Mouse (Mus musculus): Measurements from ENCODE around the gene Csf1.

Gene Csf1

GRCm38 (mm10) chr3:107759929-107760581 is at the start of gene Csf1:
Gene Csf1, minus strand, starts transcription at chr3:107760469.
- peak; percentile 85 to 91 for DNase-seq

DNA sequence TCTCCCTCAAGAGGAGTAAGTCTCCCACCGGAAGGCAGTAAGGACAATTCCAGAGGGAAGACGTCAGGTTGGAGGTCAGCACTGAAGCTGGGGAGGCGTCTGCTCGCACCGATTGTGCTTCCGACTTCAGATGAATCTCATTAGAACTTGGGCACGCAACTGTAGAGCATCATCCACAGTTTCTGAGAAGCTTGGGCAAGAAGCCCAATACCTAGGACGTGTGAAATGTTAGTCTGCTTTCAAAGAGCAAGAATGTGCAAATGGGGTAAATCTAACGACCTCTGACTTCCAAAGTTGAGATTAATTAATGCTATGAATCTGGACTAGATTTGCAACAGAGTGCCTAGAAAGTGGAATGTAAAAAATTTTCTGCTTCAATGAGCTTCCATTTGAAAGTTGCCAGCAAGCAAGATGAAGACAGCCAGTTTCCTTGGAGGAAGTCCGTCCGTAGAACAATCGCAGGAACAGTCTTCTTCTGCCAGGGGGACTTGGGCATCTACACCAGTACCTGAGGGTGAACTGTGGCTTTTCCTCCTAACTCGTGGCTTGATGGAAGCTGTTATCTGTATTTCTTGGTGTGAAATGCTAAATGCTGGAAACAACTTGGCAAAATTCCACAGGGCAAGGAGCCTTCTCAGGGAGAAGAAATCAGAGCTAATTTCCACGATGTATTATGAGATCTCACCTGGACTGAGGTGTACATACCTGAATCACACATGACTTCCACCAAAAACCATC is 47.9 kb upstream of the Csf1 start:
- peak in 1 of 2 experiments; percentile 37 for DNase-seq

- no peak for DNase-seq
Observed at GRCm38 (mm10) chr3:107807386-107807974, 47.2 kb upstream of the Csf1 start.

DNA sequence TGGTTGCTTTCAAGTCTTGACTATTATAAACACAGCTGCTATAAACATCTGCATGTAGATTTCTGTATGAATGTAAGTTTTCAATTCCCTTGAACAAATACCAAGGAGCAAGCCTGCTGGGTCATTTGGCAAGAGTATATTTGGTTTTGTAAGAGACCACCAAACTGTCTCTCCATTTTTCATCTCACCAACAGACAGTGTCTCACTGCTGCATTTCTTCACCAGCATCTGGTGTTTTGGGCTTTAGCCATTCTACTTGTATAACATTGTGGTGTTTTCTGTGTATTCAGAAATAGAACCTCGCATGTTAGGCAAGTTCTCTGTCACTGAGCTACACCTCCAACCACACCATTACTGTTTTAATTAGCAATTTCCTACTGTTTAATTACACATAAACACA is 46.6 kb upstream of the Csf1 start:
- DNase-seq, result no peak

GRCm38 (mm10) chr3:107804799-107805198 is 44.5 kb upstream of the Csf1 start:
- no peak for DNase-seq

DNA sequence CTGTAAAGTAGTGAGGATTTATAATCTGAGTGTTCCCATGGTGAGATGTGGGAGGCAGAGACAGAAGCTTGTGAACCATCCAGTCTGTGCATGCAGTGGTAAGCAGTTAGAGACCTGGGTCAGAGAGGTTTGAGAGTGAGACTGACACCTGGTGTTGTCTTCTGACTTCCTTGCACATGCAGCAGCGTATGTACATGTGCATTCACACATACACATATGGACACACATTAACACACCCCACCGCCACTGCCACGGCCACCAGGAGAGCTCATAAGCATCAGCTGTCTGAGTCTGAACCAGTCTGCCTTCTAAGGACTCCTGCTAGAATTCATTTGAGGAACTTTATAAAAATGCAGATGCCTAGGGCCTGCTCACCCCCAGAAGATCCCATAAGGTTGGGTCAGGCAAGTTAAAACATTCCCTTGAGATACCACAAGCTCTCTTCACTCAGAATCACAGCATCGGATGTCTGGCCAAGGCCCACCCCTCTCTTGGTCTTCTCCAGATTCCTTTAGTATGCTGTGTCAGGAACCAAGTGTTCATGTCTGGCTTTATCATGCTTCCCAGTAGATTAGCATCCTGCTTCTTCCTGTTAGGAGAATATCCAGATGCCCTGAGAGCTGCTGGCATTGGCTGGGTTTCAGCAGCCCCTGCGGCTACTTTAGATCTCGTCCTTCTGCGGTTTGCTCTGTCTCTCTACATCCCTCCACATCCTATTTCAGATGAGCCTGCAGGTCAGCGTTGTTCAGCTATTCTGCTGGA is 42.1 kb upstream of the Csf1 start:
- no peak for DNase-seq

- DNase-seq, result no peak
Observed at GRCm38 (mm10) chr3:107798946-107799345, 38.7 kb upstream of the Csf1 start.

DNA sequence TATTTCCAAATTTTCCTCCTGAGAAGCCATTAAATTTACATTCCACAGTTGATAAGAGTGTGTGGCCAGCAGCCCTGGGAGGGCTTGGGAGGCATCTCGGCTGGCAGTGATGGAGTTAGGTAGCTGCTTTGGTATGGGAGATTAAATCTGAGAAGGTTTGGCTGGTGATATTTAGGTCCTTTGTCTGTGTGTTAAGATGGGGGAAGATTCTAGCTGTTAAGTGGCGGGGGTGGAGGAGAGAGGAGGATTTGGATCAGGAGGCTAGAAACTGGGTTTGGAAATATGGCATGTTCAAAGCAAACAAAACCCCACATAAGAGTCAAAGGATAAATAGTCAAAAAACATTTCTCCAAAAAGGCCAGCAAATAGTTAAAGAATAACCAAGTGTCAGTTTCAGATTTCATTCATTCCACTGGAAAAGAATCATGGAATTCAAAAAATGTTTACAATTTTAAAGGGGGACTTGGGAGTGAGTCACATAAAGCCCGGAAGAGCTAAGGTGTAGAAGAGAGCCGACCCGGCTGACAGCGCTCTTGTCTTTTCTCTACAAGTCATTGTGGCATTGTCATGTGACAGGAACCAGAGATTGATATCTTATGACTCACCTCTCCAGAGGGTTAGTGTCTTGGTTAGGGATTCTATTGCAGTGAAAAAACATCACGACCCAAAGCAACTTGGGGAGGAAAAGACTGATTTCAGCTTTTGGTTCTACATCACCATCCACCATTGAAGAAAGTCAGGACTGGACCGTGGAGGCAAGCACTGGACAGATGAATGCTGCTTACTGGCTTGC is 36.1 kb upstream of the Csf1 start:
- DNase-seq, result no peak

DNA sequence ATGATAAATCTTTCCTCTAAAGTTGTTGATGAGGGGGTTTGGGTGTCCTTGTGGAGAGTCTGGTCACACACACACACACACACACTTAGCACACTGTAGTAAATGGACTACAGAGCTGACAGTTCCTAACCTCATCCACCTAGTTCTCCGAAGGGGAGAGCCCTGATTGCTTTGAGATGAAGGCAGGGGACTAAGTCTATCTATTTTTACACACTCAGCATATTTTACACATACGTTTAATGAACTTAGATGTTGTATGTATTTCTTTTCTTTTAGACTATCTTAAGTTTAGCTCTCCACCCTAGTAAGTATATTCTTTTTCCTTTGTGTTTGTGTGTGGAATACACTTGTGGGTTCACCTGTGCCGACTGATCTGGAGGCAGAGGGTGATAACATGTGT is 34.6 kb upstream of the Csf1 start:
- DNase-seq, result no peak

GRCm38 (mm10) chr3:107793300-107794201 is 33.3 kb upstream of the Csf1 start:
- peak; percentile 62 to 79 for DNase-seq

GRCm38 (mm10) chr3:107792736-107793135 is 32.5 kb upstream of the Csf1 start:
- DNase-seq, result no peak

DNA sequence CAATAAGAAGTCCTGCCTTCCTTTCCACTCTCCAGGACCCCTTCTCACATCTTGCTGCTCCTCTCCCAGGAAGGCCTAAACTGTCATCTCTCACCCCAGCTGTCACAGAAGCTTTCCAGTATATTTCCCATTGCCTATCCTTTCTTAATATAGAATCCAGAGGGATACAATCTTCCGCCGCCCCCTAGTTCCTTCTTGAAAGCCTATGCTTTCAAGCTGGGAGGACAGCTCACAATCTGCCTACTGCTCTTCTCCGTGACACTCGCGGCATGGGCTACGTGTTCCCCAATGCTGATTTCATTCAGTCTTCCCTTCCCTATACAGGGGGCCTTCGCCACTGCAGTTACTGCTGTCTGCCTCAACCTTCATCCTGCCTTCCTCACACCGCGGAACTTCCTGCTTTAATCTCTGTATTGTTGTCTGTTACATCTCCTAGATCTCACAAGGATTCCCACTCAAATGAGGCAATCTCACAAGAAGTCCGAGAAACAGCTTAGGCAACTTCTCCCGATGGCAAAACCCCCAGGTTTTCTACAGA is 30.6 kb upstream of the Csf1 start:
- no peak for DNase-seq

- DNase-seq, result no peak
Observed at GRCm38 (mm10) chr3:107790227-107790626, 30.0 kb upstream of the Csf1 start.

DNA sequence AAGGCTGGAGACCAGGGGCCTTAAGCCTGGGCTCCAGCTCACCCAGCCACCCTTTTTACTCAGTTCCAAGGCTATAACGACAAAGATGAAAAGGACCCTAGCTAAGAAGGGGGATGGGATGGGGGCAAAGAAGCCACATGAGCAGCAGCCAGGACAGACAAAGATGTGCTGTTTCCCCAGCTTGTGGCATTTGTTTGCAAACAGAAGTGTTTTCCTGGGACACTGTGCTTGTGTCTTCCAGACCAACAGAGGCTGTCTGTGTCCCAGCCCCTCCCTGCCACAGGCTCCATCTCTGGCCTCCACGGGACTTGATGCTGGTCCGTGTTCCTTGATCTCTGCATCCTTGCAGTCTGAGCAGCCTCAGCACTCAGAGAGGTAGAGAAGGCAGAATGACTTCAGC is 28.6 kb upstream of the Csf1 start:
- no peak for DNase-seq

GRCm38 (mm10) chr3:107787613-107788501 is 27.6 kb upstream of the Csf1 start:
- DNase-seq, result no peak

GRCm38 (mm10) chr3:107786980-107787612 is 26.8 kb upstream of the Csf1 start:
- DNase-seq, result peak; percentile 54 to 69

- DNase-seq, result no peak
Observed at GRCm38 (mm10) chr3:107786344-107786743, 26.1 kb upstream of the Csf1 start.

- no peak for DNase-seq
Observed at GRCm38 (mm10) chr3:107785546-107785945, 25.3 kb upstream of the Csf1 start.

DNA sequence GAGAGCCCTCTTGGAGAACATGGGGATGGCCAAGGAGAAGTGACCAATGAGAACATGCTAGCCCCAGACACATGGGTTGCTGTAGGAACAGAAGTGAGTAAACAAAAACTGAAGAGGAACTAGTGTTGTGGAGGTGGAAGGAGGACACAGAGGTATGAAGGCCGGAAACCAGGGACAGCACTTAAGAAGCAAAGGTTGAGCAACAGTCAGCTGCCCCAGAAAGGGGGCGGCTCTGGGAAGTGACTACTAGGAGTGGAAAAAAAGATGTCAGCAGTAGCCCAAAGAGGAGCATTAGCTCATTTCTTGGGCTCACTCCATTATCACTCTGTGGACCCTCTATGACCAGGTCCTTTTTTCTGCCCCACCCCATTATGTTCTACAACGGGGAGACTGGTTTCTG is 23.0 kb upstream of the Csf1 start:
- no peak for DNase-seq

DNA sequence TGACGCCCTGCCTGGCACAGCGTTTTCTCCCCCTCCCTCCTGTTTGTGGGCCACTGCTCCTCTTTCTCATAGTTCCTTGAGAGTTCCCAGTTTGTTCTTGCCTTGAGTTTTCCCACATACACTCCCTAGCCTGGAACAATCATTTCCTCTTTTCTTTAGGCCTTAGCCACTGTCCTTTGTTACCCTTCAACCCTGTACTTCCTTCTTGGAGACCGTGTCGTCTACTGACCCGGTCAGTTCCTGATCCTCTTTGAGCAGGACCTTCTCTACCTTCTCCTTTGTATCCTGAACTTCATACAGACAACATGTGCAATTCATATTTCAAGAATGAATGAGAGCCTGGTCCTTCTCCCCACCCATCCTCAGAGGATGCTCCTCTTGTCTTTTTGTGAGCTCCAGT is 21.0 kb upstream of the Csf1 start:
- DNase-seq, result no peak

Measured in kidney, postnatal 4 days (tissue).